Mouse (Mus musculus) right cerebral cortex, postnatal 4 days (tissue): ENCODE measurements around the gene Igf2bp1.
"Not testable (repeated sequence)": the region's sequence is repeated elsewhere in the genome, so short reads cannot be mapped to it uniquely, and the experiment has no call there.

Experiments
- DNase-seq: peaks from one replicate; pipeline ENCODE4 v3.0.0-alpha.2; 2022

The Igf2bp1 gene

DNA sequence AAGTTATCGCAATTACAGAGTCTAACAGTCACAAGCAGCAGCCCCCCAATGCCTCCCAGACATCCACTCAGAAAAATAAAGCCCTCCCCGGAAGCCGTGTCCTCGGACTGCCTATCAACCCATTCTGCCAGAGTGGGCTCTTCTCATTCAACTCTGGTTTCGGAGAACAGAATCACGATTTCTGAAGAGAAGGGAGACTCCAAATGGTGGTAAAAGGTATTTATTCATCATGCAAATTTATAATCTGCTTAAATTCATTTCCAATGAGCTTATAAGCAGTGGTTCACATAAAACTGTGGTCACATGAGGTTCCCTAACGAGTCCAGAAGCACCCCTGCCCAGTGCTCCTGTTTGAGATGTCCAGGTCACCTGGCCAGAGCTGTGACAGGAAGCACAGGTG, 48.3 kb downstream of the Igf2bp1 start:
- no peak for DNase-seq

DNA sequence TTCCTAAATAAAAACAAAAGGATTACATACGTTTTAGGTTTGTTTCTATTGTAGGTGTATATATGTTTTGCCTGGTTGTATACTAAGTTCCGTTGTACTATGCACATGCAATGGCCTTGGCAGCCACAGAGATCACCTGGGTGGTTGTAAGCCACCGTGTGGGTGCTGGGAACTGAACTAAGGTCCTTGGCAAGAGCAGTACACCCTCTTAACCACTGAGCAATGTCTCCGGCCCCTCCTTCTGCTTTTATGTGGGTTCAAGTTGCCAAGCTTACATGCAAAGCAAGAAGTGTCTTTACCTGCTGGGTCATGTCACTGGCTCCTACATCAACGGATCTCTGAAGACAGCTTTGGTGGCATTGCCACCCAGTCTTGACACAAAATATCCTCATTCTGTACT, 52.4 kb downstream of the Igf2bp1 start:
- no peak for DNase-seq

- DNase-seq = no peak
Observed at GRCm38 (mm10) chr11:95945838-95946472, 59.8 kb downstream of the Igf2bp1 start.

DNA sequence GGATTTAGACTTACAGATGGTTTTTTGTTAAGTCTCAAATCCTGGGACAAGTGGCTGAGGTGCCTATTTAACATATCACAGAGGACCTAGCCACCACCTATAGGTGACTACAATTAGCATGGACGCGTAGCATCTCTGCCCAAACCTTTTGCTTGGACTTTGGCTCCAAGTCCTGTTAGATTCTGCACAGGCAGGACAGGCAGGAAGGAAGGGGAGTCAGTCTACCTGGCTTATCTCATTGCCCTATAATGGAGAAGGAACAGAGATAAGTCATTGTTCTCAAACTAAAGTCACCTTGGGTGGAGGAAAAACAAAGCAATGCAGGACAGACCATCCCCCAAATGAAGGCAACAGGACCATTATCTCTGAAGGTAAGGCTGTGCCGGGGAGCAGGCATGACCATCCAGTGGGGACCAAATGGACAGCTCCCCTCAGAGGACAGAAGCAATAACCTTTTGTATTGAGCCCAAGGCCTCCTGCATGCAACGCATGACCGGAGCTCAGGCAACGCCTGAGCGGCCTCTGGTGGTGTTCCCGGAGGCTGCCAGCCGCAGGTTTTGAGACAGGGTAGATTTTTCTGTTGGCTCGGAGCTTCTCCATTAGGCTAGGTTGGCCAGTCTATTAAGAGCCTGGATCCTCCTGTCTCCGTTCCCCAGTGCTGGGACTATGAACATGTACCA, 65.8 kb downstream of the Igf2bp1 start:
- DNase-seq = no peak

DNA sequence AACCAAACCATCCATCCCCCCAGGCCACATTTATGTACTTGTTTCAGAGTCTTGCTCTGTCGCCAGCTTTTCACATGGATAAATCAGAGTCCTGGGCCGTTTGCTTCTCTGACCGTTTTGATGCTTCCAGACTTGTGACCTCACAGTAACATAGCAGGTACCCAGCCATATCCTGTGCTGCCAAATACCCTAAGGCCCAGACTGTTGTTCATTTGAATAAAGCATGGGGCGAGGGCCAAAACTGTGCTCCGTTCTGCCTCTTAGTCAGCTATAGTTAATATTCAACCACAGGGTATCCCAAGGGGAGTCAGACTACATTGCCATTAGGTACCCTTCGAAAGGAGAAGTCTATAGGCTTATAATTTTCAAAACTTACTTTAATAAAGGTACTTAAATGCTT, 69.3 kb downstream of the Igf2bp1 start:
- no peak for DNase-seq

- not testable (repeated sequence) for DNase-seq
Observed at GRCm38 (mm10) chr11:95932168-95932567, 73.6 kb downstream of the Igf2bp1 start.

GRCm38 (mm10) chr11:95926398-95926797, 79.3 kb downstream of the Igf2bp1 start:
- DNase-seq = no peak

- no peak for DNase-seq
Observed at GRCm38 (mm10) chr11:95925976-95926375, 79.8 kb downstream of the Igf2bp1 start.

DNA sequence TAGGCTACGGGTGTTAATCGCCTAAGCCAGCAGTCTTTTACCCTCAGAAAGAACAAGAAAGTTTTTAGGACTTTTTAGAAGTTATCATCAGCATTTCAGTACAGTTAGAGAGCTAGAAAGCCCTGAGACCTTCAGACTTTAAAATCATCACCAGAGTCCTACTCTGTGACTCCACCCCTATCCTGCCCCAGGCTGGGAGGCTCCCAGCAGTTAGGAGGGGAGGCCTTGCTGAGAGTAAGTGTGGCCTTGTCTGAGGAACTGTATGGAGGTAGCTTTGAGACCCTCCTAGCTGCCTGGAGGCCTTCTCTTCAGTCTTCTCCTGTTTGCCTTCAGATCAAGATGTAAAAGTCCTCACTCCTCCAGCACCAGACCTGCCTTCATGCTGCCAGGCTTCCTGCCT, 81.5 kb downstream of the Igf2bp1 start:
- no peak for DNase-seq

DNA sequence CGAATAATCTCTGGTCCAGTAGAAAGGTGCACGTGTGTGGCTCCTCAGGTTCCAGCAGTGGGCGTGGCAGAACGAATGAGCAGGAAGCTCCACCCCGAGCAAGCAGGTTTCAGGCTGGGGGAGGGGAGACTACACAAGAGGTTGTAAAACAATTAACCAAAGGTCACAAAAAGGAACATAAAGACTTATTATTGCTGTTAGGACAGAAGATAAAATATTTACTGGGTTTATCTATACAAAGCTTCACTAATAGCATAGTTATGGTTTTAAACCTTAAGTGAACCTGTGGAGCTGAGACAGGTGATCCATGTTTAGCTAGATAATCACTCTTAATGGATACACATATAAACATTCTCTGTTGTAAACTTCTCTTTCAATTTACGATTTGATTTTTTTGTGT, 82.3 kb downstream of the Igf2bp1 start:
- not testable (repeated sequence) for DNase-seq

DNA sequence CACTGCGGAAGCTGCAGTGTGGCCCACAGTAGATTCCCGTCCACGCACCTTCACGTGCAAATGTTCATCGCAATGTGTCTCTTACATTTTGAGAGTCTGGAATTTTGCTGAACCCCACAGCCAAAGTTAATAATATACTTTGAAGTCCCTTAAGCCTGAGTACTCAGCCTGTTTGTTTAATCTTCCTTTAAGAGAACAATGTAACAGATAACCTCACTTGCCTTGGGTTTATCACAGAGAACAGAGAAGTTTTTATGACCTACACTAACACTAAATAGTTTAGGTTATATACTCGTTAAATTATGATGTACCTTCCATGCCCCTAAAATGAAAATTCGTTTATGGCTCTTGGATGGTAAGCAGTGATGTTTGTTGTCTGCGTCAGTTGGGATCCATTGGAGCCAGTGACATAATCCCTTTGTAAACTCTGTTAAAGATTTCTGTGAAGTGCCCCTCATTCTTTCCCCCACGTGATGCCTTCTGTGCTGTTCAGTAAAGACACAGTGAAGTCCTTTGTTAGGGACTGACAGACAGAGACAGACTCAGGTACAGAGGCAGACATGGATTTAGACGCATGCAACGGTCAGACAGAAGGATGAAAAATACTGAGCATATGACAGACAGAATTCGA, 83.6 kb downstream of the Igf2bp1 start:
- no peak for DNase-seq

- DNase-seq = no peak
Observed at GRCm38 (mm10) chr11:95916426-95916825, 89.3 kb downstream of the Igf2bp1 start.

- no peak for DNase-seq
Observed at GRCm38 (mm10) chr11:95915006-95915710, 90.6 kb downstream of the Igf2bp1 start.

DNA sequence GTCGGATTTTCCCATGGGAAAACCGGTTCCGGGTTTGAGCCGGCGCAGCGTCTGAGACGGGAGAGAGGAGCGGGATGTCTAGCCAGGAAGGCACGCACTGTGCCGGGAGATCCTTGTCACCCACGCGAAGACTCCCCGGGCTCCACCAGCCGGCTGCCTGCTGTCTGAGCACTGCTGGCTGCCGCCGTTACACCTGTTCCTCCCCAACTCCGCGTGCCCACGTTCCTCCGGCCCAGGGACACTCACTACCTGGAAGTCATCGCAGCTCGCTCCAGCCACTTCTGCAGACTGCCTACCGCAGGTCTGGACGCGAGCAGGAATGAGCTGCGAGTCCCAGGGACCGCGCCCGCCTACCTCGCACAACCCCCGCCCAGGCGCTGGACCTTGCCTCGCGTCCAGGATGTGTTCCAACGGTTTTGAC, 91.2 kb downstream of the Igf2bp1 start, which contains the start of gene B4galnt2:
Gene B4galnt2, minus strand, starts transcription at position 321 of the 421 bp plus-strand sequence.
- no peak for DNase-seq

DNA sequence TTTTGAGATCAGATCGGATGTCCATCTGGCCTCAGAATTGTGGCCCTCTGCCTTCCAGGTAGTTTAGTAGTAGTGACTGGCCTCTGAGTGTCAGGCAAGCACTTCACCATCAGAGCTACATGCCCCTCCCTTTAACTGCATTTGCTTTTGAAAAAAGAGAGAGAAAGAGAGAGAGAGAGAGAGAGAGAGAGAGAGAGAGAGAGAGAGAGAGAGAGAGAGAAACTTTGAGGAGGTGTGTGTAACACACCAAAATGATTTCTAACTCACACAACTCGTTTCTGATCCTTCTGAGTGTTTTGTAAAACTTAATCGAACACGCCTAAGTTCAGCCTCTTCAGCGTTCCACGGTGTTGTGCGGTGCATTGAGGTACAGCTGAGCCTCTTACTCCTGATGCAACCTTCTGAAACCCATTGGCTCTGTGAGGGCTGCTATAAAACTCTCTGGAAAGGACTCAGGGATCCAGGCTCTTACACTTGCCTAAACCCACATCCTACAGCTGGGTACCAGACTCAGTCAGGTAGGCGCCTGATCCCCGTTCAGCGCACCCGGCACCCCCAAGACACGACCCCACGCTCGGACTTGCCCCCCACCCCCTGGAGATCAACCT, 91.7 kb downstream of the Igf2bp1 start:
- DNase-seq = no peak

DNA sequence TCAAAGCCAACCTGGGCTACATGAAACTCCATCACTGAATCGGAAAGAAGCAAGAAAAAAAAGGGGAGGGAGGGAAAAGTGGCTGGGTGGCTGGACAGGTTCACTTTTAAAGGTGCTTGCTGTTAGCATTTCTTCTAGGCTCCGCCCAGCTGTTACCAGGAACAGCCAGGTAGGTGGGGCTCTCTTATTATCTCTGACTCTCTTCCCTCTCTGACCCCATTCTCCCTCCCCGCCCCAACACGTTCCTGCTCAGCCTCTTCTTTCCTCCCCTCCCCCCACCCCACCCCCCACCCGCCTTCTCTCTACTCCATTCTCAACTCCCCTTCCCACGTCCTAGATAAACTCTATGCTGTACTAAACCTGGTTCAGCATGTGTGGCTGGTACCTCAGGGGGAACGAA, 94.2 kb downstream of the Igf2bp1 start:
- DNase-seq = no peak

DNA sequence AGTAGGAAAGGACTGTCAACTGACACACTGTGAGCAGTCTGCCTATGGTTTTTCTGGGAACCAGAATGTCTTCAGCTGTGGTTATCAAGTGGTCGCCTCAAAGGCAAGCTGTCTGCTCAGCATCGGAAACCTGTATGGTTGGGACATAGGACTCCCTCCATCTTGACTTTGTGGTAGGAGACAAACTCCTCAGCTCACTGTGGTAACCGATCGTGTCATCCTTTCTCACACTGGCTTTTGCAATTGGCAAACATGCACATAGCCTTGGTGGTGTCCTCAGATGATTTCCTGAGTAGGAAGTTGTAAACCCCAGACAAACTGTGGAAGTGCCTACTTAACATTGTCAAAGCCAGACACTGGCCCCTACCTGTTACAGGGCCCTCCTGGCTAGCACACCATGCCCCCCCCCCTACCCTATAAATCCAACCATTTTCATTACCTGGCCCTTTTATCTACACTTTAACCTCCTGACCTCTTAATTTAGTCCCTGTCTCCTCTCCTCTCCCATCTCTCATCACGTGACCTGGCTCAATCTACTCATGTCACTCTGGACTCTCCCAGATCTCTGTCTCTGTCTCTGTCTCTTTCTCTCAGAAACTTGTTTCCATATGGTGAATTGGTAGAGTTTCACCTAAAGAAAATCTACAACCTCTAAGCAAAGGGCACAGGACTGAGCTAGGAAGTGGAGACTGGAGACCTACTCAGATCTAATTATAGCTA, 97.8 kb downstream of the Igf2bp1 start:
- DNase-seq = no peak
